Mouse (Mus musculus) E14TG2a.4 (cell line): ENCODE results near the gene Specc1.

Source experiments
- CTCF ChIP-seq: conservative IDR thresholded peaks from 2 replicates; pipeline ENCODE4 v1.5.1; 2014; ENCODE audit warnings: low read length
- NANOG ChIP-seq: IDR thresholded peaks from 2 replicates; pipeline ENCODE4 v1.6.1; 2014; ENCODE audit warnings: borderline replicate concordance, low read length, mixed read lengths
- POU5F1 ChIP-seq: IDR thresholded peaks from 2 replicates; pipeline ENCODE4 v1.6.1; 2014; ENCODE audit warnings: low read length, borderline replicate concordance

GRCm38 (mm10) chr11:62000099-62000498 lies 43.5 kb downstream of the Specc1 start:
- no peak for TF ChIP-seq CTCF
- TF ChIP-seq POU5F1 = no peak
- no peak for TF ChIP-seq NANOG
